Mouse (Mus musculus) inflammation-experienced regulatory T-cells, adult 16 weeks (primary cell): ENCODE data around the gene Ptms. TPM values are rescaled to one million over a fixed set of nuclear protein-coding genes. Genes with fewer than 3 reads are reported as not detected.

ENCODE experiments used
- polyA plus RNA-seq: library from polyadenylated mRNA; unstranded; fragments of 100-300 nt; shearing (Covaris generic); gene quantifications from one replicate; pipeline ENCODE4 v1.2.1, GENCODE M21; 2017

The Ptms gene
- polyA plus RNA-seq: 11.1 TPM

DNA sequence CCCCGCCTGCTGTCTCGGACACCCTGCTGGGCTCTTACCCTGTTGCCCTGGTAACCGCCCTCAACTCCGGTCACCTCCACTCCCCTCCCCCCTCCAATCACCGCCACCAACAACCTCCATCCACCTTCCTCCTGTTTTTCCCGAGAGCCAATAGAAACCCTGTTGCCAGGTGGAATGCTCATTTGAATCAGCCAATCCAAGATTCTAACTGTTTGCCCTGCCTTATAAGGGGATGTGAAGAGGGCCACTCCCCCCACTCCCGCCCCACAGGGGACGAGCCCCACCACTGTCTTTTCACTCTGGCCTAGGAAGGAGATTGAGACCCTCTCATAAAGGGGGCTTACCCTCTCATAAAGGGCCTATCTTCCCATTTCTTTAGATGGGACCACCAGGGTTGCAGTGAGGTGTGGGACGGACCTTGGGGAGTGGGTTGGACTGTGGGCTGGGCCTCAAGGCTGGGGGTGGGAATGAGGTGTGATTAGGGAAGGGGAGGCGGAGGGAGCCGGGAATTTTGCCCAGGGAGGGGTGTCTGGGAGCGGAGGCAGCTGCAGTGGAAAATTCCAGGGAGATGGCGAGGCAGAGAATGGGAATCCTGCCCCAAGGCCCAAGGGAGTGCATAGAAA is at the start of gene Ptms:
Gene Ptms, minus strand, starts transcription at position 409 of the 623 bp plus-strand sequence.

DNA sequence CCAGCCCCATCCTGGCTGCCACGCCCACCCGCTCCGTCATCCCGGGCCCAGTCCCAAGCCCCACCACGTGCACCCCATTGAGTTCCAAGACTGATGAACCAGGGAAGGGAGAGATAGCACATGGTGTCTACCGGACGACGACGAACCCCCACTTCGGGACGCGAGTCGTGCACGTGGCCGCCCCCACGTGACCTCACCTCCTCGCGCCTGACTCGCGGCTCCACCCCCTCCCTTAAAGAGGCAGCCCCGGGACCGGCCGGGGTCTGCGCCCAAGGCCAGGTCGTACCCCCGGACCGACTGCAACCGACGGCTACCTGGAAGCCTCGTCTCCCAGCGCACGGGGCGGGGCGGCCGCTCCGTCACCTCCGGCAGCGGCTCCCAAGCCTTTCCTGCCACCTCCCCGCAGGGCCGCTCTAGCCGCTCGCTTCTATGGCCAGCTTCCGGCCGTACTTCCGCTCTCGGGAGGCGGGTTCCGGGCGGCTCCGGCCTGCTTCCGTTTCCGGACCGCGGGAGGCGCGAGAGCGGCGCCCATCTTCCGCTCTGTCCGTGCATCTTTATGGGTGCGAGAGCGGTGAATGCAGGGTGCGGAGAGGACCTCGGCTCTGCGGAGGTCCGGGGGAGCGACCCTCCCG is 45.3 kb upstream of the Ptms start, which contains the start of gene Cops7a:
Gene Cops7a, minus strand, starts transcription at position 451 of the 632 bp plus-strand sequence.

DNA sequence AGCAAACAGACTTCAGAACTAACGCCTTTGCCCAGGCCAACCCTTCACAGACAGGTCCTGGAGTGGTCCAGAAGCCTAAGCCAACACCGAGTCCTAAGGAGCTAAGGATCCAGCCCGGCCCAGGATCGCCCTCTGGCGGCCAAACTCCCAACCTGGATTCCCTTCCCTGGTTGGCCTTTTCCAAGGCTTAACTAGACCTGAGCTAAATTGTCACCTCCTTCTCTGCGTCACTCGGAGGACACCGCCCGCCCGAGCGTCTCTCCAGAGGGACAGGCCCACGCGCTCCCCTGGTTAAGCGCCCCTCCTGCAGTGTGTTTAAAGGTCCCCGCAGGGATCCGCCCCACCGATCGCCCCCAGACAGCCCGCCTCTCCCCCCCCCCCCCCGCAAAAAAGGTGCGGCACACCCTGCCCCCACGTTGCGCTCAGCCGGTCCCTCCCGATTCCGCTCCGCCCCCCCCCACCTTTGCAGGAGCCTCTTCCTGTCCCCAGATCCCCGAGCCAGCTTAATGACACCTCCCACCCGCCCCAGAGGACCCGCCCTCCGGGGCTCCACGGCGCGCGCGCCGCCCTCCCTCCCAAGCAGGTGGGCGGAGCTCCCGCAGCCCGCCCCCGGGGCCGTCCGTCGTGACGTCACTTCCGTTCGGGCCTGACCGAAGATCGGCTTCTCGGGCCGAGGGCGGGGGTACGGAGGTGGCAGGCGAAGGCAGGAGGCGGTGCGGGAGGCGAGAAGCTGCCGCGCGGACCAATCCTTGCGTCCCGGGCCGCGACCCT is 11.0 kb upstream of the Ptms start, which contains the start of gene Mlf2:
Gene Mlf2, plus strand, starts transcription at position 633 of the 771 bp plus-strand sequence.

DNA sequence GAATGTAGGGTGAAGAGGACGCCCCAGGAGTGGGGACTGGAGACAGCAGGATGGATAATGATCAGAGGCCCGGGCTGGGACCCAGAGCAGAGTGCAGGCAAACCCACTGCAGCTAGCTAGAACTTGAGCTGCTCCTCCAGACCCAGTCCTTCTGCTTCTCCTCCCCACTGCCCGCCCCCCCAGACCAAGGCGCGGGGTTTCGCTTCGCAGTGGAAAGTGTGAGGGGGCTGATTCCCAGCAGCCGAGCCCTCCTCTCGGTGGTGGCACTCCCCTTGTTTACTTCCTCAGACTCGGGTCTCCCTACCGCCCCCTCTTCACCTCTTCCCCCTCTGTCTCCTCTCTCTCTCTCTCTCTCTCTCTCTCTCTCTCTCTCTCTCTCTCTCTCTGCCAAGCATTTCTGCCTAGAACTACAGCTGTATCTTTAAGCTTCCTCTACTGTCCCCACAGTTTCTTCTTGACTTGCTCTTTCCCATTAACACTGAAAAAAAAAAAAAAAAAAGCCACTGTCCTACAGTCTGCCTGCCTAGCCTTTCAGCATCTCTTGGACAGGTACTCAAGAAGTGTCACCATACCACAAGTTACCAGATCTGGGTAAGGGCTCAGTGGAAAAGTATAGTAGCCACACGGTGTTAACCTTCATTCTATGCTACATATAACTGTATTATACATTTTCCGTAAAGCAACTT is 8.2 kb downstream of the Ptms start, which contains the start of gene Lag3:
Gene Lag3, minus strand, starts transcription at position 173 of the 686 bp plus-strand sequence.

DNA sequence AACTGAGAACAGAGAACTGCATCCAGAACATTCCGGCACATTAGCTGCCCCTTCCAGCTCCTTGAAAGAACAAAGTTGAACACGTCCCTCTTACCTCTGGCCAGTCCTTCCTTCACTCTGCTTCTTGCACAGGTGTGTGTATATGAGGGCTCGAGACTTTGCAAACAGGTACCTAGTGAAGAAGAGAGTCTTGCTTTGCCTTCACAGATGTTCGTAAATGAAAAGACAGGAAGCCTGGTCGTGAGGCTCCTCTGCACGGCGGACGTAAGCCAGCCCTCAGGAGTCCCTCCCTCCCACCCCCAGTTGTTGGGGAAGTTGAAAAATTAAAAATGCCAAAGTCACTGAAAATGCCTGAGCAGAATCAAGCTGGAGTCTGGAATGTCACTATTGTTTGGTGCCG is 31.9 kb downstream of the Ptms start, which contains the start of gene Cd4:
Gene Cd4, minus strand, starts transcription at position 236 of the 400 bp plus-strand sequence.

Other genes starting within 250 kb of the Ptms start
- gene Emg1, start 207.9 kb downstream of the Ptms start, polyA plus RNA-seq: 306 TPM
- gene Phb2, start 207.8 kb downstream of the Ptms start, polyA plus RNA-seq: 205 TPM
- gene Ptpn6, start 181.4 kb downstream of the Ptms start, polyA plus RNA-seq: 376 TPM
- 525 TPM for gene Grcc10, start 178.7 kb downstream of the Ptms start, polyA plus RNA-seq
- not detected for gene Gm45234, start 164.1 kb downstream of the Ptms start, polyA plus RNA-seq
- 2.9 TPM for gene Atn1, start 163.6 kb downstream of the Ptms start, polyA plus RNA-seq
- 8.5 TPM for gene Eno2, start 150.4 kb downstream of the Ptms start, polyA plus RNA-seq
- 2.4 TPM for gene Lrrc23, start 140.4 kb downstream of the Ptms start, polyA plus RNA-seq
- gene Spsb2, start 111.4 kb downstream of the Ptms start, polyA plus RNA-seq: 8.8 TPM
- 134 TPM for gene Tpi1, start 105.8 kb downstream of the Ptms start, polyA plus RNA-seq
- 143 TPM for gene Usp5, start 90.6 kb downstream of the Ptms start, polyA plus RNA-seq
- gene Cdca3, start 90.6 kb downstream of the Ptms start, polyA plus RNA-seq: 8.5 TPM
- not detected for gene Gnb3, start 79.8 kb downstream of the Ptms start, polyA plus RNA-seq
- not detected for gene P3h3, start 62.4 kb downstream of the Ptms start, polyA plus RNA-seq
- gene Gpr162, start 56.1 kb downstream of the Ptms start, polyA plus RNA-seq: 0.39 TPM
- gene Cd4, start 31.9 kb downstream of the Ptms start, polyA plus RNA-seq: 304 TPM
- 5.8 TPM for gene Lag3, start 8.4 kb downstream of the Ptms start, polyA plus RNA-seq
- gene Mlf2, start 11.3 kb upstream of the Ptms start, polyA plus RNA-seq: 189 TPM
- gene Cops7a, start 45.4 kb upstream of the Ptms start, polyA plus RNA-seq: 105 TPM
- gene Pianp, start 76.6 kb upstream of the Ptms start, polyA plus RNA-seq: not detected
- 25.6 TPM for gene Zfp384, start 89.0 kb upstream of the Ptms start, polyA plus RNA-seq
- 85.5 TPM for gene Ing4, start 119.7 kb upstream of the Ptms start, polyA plus RNA-seq
- 26.6 TPM for gene Acrbp, start 129.6 kb upstream of the Ptms start, polyA plus RNA-seq
- 22.2 TPM for gene Lpar5, start 147.8 kb upstream of the Ptms start, polyA plus RNA-seq
- gene Chd4, start 175.9 kb upstream of the Ptms start, polyA plus RNA-seq: 73.6 TPM
- gene Nop2, start 211.8 kb upstream of the Ptms start, polyA plus RNA-seq: 72.9 TPM
- 16.7 TPM for gene Iffo1, start 225.1 kb upstream of the Ptms start, polyA plus RNA-seq
- gene Gapdh, start 246.4 kb upstream of the Ptms start, polyA plus RNA-seq: 293 TPM